Mouse (Mus musculus) G1E (cell line): ENCODE measurements around the gene Tmem211. TPM values are rescaled to one million over a fixed set of nuclear protein-coding genes. Genes with fewer than 3 reads are reported as not detected.

ENCODE experiments used
- ATAC-seq: 2 replicates; pipeline ENCODE4 v1.8.0; 2016; ENCODE audit warnings: mild to moderate bottlenecking; ENCODE audit not compliant: insufficient number of reproducible peaks, poor library complexity, low FRiP score, severe bottlenecking; ENCODE audit errors: extremely low read depth
- DNase-seq: peaks from one replicate; pipeline ENCODE4 v3.0.0; 2012; ENCODE audit warnings: low spot score
- H3K27me3 ChIP-seq: 2 replicates; pipeline ENCODE4 v1.6.1; 2012; ENCODE audit warnings: mild to moderate bottlenecking, low read length, inconsistent platforms; ENCODE audit not compliant: insufficient read depth
- H3K36me3 ChIP-seq: replicated peaks from 2 replicates; pipeline ENCODE3; 2012; ENCODE audit warnings: mild to moderate bottlenecking, inconsistent platforms
- H3K4me1 ChIP-seq: 2 replicates; pipeline ENCODE4 v1.6.1; 2012; ENCODE audit warnings: low read depth, low read length, inconsistent platforms, mixed read lengths; ENCODE audit not compliant: insufficient read depth
- H3K4me3 ChIP-seq: 2 replicates; pipeline ENCODE4 v1.5.1; 2012; ENCODE audit warnings: low read depth, mild to moderate bottlenecking, inconsistent platforms, low read length, moderate library complexity, mixed read lengths
- H3K9me3 ChIP-seq: replicated peaks from 2 replicates; pipeline ENCODE4 v1.6.1; 2012; ENCODE audit warnings: inconsistent platforms
- CTCF ChIP-seq: IDR thresholded peaks from 2 replicates; pipeline ENCODE4 v1.5.1; 2012; ENCODE audit warnings: low read depth, low read length, inconsistent platforms, mixed read lengths
- GATA1 ChIP-seq: IDR thresholded peaks from 2 replicates; pipeline ENCODE4 v1.6.1; 2012; ENCODE audit warnings: borderline replicate concordance, low read length, inconsistent platforms, mixed read lengths
- GATA2 ChIP-seq: IDR thresholded peaks from 2 replicates; pipeline ENCODE4 v1.6.1; 2012; ENCODE audit warnings: low read depth, low read length, inconsistent platforms, borderline replicate concordance
- POLR2AphosphoS5 ChIP-seq: IDR thresholded peaks from 2 replicates; pipeline ENCODE4 v1.6.1; 2012; ENCODE audit warnings: low read depth, low read length, inconsistent platforms; ENCODE audit not compliant: insufficient replicate concordance
- TAL1 ChIP-seq: conservative IDR thresholded peaks from 2 replicates; pipeline ENCODE4 v1.6.1; 2012; ENCODE audit warnings: low read depth, low read length, inconsistent platforms, mixed read lengths
- polyA plus RNA-seq: library from polyadenylated mRNA; stranded (reverse); fragments of >175 nt; gene quantifications from 2 replicates; pipeline ENCODE4 v1.2.3, GENCODE M21; 2012
- total RNA-seq, 2 experiments: library from RNA; stranded (forward) in 1 of 2; stranded (reverse) in 1 of 2; fragments of 200-1000 nt in 1 of 2; fragments of >200 nt in 1 of 2; fragmentation: Nextera tagmentation in 1 of 2; gene quantifications; 2 replicates each; pipeline ENCODE4 v1.2.3; 2014 to 2017

Gene Tmem211
- total and polyA plus RNA-seq, 3 experiments = not detected

DNA sequence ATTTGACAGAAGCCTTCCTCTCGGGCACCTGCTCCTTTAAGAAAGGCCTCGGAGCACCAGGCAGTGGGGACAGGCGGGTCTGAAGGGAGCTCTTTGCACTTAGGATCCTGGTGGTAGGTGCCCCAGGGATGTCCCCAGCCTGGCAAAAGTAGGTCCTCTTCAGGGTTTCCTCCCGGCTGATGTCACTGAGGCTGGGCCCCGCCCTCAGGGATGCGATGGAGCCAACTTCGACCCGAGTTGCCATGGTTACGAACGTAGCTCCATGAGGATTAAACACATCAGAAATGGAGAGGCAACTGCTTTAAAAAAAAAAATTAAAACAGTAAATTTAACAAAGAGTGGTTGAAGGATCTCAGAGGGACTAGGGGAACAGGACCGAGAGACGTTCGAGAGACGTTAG, 34.8 kb upstream of the Tmem211 start:
- no peaks in the 10 kb centered on the region for H3K36me3 ChIP-seq
- peaks cover 100% of the 10 kb centered on the region for H3K9me3 ChIP-seq
- TF ChIP-seq POLR2AphosphoS5 (no peak), GATA1 (no peak), CTCF (no peak), GATA2 (no peak), TAL1 (no peak)
- no peak for ATAC-seq
- peaks cover 3% of the 10 kb centered on the region; the same call in 1 of the 2 replicates for H3K27me3 ChIP-seq
- no peak for DNase-seq
- H3K4me1 ChIP-seq = no peaks in the 10 kb centered on the region
- H3K4me3 ChIP-seq = no peak overlapping the region

GRCm38 (mm10) chr5:113193762-113194161, 32.9 kb upstream of the Tmem211 start:
- no peak for ATAC-seq
- Histone ChIP-seq H3K9me3 (peaks cover 97% of the 10 kb centered on the region), H3K4me1 (no peaks in the 10 kb centered on the region), H3K4me3 (peak overlapping the region; percentile 27; the same call in 1 of the 2 replicates), H3K27me3 (peaks cover 3% of the 10 kb centered on the region; the same call in 1 of the 2 replicates), H3K36me3 (no peaks in the 10 kb centered on the region)
- DNase-seq = no peak
- TF ChIP-seq TAL1 (no peak), GATA1 (no peak), POLR2AphosphoS5 (no peak), CTCF (no peak), GATA2 (no peak)

GRCm38 (mm10) chr5:113195451-113195850, 31.3 kb upstream of the Tmem211 start:
- H3K36me3 ChIP-seq = no peaks in the 10 kb centered on the region
- peaks cover 3% of the 10 kb centered on the region; the same call in 1 of the 2 replicates for H3K27me3 ChIP-seq
- peaks cover 94% of the 10 kb centered on the region for H3K9me3 ChIP-seq
- DNase-seq (no peak), ATAC-seq (no peak)
- H3K4me1 ChIP-seq = no peaks in the 10 kb centered on the region
- TF ChIP-seq TAL1 (no peak), GATA1 (no peak), GATA2 (no peak), CTCF (no peak), POLR2AphosphoS5 (no peak)
- H3K4me3 ChIP-seq = no peak overlapping the region

- no peaks in the 10 kb centered on the region for H3K4me1 ChIP-seq
- H3K36me3 ChIP-seq = no peaks in the 10 kb centered on the region
- H3K4me3 ChIP-seq = no peak overlapping the region
- no peak for ATAC-seq
- TF ChIP-seq TAL1 (no peak), GATA2 (no peak), CTCF (no peak), POLR2AphosphoS5 (no peak), GATA1 (no peak)
- H3K9me3 ChIP-seq = peaks cover 93% of the 10 kb centered on the region
- peaks cover 3% of the 10 kb centered on the region; the same call in 1 of the 2 replicates for H3K27me3 ChIP-seq
- DNase-seq = no peak
Observed at GRCm38 (mm10) chr5:113195907-113196306, 30.8 kb upstream of the Tmem211 start.

DNA sequence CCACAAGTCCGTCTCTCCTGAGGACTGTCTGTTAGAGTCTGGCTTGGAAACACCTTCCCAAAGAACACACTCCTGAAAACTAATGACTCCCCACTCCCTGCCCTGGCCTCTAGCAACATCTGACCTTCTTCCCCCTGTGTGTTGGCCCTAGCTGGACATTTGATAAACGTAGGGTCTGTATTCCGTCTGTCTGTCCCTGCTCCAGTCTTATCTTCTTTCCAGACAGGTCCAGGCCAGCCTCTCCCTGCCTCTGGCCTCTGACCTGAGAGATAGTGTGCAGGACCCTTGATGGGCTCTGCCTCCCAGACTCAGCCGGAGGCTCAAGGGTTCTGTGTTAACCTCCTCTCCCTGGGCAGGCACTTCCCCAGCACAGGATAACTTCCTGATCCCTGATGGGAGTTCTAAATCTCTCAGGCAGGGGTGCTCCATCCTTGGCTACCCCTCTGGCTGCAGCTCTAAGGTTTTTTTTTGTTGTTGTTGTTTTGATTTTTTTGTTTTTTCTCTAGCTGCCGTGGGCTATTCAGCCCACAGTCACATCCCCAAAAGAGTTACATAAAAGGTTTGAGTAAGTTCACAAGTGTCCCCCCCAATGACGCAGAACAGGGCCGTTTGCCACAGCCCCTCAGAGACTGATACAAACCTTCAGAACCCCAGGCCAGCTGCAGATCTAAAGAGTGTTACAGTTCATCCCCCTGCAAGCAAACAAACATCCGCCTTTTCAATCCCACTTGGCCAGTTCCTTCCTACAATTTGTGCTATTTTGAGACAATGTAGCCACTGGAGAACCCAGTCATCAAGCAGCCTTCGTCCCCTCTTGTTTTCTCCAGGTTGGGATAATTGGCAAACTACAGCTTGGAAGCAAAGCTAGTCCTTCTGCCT, 29.6 kb upstream of the Tmem211 start:
- H3K4me3 ChIP-seq = no peak overlapping the region
- no peaks in the 10 kb centered on the region; the same call in 1 of the 2 replicates for H3K27me3 ChIP-seq
- H3K36me3 ChIP-seq = no peaks in the 10 kb centered on the region
- no peak for DNase-seq
- no peaks in the 10 kb centered on the region for H3K4me1 ChIP-seq
- no peak for ATAC-seq
- no peak for TF ChIP-seq GATA2
- TF ChIP-seq POLR2AphosphoS5 = no peak
- no peak for TF ChIP-seq CTCF
- TF ChIP-seq GATA1 = no peak
- no peak for TF ChIP-seq TAL1
- H3K9me3 ChIP-seq = peaks cover 88% of the 10 kb centered on the region

DNA sequence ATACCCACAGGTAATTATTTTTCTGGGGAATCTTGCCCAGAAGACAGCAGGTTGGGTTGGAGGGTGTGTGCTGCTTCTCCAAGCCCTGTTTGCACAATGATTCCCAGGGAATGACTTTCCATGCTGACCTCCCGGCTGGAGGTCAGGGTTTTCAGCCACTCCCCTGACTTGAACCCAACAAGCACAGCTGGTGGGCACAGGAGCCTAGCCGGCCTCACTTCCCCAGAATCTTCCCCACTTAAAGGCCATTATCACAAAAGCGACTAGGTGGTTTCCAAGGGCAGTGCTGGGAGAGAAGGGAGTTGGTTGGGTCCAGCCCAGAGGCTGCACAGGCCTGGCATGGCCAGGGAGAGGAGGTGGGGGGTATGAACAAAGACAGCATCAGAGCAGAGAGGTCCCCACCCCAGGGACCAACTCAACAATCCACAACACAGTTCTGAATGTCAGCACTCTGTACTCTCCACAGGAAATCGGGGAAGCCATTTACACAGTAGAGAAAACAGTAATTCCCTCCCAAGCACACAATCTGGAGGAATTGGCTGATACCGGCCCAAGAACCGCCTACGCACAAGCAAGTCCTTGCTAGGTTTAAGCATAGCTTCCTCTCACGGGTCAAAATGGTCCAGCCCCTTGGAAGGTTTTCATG, 27.5 kb upstream of the Tmem211 start:
- ATAC-seq = no peak
- Histone ChIP-seq H3K4me1 (no peaks in the 10 kb centered on the region), H3K9me3 (peaks cover 81% of the 10 kb centered on the region), H3K4me3 (no peak overlapping the region), H3K36me3 (no peaks in the 10 kb centered on the region), H3K27me3 (no peaks in the 10 kb centered on the region)
- no peak for DNase-seq
- TF ChIP-seq TAL1 (no peak), GATA1 (no peak), GATA2 (no peak), POLR2AphosphoS5 (no peak), CTCF (no peak)
